8 mouse cellular contexts compared by ENCODE assay signal in genomic region chr15:27783541-27784125, GRCm38 (mm10).
DNase-seq lines count a peak whose midpoint lies in the region; ATAC-seq and TF ChIP-seq lines count a peak whose summit lies in the region.

No protein-coding gene starts in this region.

- whole genome bisulfite sequencing in bone marrow, adult 2 months: 1% methylated on average over 12 of the region's 12 CpGs
- 17% methylated on average over 12 of the region's 12 CpGs for WGBS in heart, embryonic 13.5 days
- 31% methylated on average over 12 of the region's 12 CpGs for WGBS in stomach, embryonic 15.5 days

- TF ChIP-seq CTCF in bone marrow, adult 2 months (IDR thresholded peaks at IDR 0.05; ENCODE audit: control insufficient read depth, insufficient read depth, low read length): peak; percentile 32; the same call in 1 of the 2 replicates

- no peaks in the 10 kb centered on the region for H3K9me3 ChIP-seq in heart, embryonic 13.5 days
- no peaks in the 10 kb centered on the region for H3K9me3 ChIP-seq in stomach, embryonic 15.5 days

- TF ChIP-seq POLR2A in bone marrow, adult 2 months (IDR thresholded peaks at IDR 0.05; ENCODE audit: borderline replicate concordance, control insufficient read depth, low read depth, low read length): no peak

- ATAC-seq in heart, embryonic 13.5 days (ENCODE audit: extremely low read depth, insufficient number of reproducible peaks, low FRiP score, low TSS enrichment): no peak
- ATAC-seq in stomach, embryonic 15.5 days (ENCODE audit: insufficient read depth, low FRiP score, low read depth): no peak

- intact Hi-C loops in left cerebral cortex, postnatal 10 days (cut with DNase I): no loop called here

- H3K4me3 ChIP-seq in bone marrow, adult 2 months (replicated peaks; ENCODE audit: control insufficient read depth, low read depth, low read length): peak overlapping the region; percentile 51
- peak overlapping the region; percentile 13; the same call in 1 of the 2 replicates for H3K4me3 ChIP-seq in heart, embryonic 13.5 days
- H3K4me3 ChIP-seq in stomach, embryonic 15.5 days (replicated peaks): 0 out of 2 replicates have a peak overlapping the region, but pooled peaks have one; percentile 4

- H3K4me1 ChIP-seq in bone marrow, adult 2 months (ENCODE audit: control insufficient read depth, insufficient read depth, low read length): peaks cover 4% of the 10 kb centered on the region
- H3K4me1 ChIP-seq in heart, embryonic 13.5 days: peaks cover 100% of the 10 kb centered on the region
- peaks cover 65% of the 10 kb centered on the region for H3K4me1 ChIP-seq in stomach, embryonic 15.5 days

- peak overlapping the region; percentile 69 for H3K4me2 ChIP-seq in heart, embryonic 13.5 days
- peak overlapping the region; percentile 38 for H3K4me2 ChIP-seq in stomach, embryonic 15.5 days

- peak overlapping the region; percentile 76 for H3K9ac ChIP-seq in heart, embryonic 13.5 days
- H3K9ac ChIP-seq in stomach, embryonic 15.5 days: 0 out of 2 replicates have a peak overlapping the region, but pooled peaks have one; percentile 1

- no peaks in the 10 kb centered on the region for H3K36me3 ChIP-seq in heart, embryonic 13.5 days
- no peaks in the 10 kb centered on the region for H3K36me3 ChIP-seq in stomach, embryonic 15.5 days

- no peaks in the 10 kb centered on the region for H3K27me3 ChIP-seq in heart, embryonic 13.5 days (replicated peaks)
- no peaks in the 10 kb centered on the region for H3K27me3 ChIP-seq in stomach, embryonic 15.5 days (replicated peaks)

- DNase-seq in A20 (ENCODE audit: low read depth, low spot score): peak; percentile 24
- peak; percentile 63 for DNase-seq in kidney, postnatal 10 days
- DNase-seq in lung, postnatal 4 days: peak; percentile 50 to 61
- DNase-seq in left cerebral cortex, postnatal 10 days (ENCODE audit: extremely low spot score in 1 of 2, low spot score in 2 of 2): no peak
- no peak for DNase-seq in frontal cortex, postnatal 36 days (ENCODE audit: low spot score in 2 of 2)

- H3K27ac ChIP-seq in bone marrow, adult 2 months (ENCODE audit: control insufficient read depth, insufficient read depth, low read depth, low read length, poor library complexity): peak overlapping the region; percentile 58
- H3K27ac ChIP-seq in heart, embryonic 13.5 days (replicated peaks): peak overlapping the region; percentile 93
- peak overlapping the region; percentile 90 for H3K27ac ChIP-seq in stomach, embryonic 15.5 days

Comparison
In these comparisons a context has a peak if more than half of its experiments do, and no peak if none do; other contexts are left out.
1. DNase-seq: peak in A20 (single experiment), kidney, postnatal 10 days (single experiment) and lung, postnatal 4 days (2 of 2); none in left cerebral cortex, postnatal 10 days (0 of 2) and frontal cortex, postnatal 36 days (0 of 2).
2. Peak in every context shown above with its lines, with median percentiles within 50 percentile points of each other: H3K27ac ChIP-seq and H3K4me3 ChIP-seq.